Comparison of ENCODE assay signal across 8 mouse cellular contexts in the genomic region with DNA sequence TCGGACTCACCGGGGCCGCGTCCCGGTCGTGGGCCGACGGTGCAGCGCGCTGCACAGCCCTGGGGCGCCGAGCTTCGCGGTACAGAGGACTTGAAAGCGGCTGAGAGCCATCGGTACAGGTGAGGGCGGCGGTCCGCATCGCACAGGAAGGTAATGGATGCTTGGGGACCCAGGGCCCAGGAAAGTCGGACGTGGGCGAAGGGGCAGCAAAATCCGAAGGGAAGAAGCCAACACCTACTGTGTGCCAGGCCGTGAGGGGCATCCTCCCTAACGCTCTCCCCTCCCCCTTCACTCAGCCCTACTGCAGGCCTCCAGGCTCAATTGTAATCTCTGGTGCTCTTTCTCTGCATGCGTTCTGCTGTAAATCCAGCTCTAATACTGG. TPM values are rescaled to one million over a fixed set of nuclear protein-coding genes. Genes with fewer than 3 reads are reported as not detected.
DNase-seq lines count a peak whose midpoint lies in the region; ATAC-seq lines count a peak whose summit lies in the region.

No protein-coding gene starts in this region.

- H3K4me3 ChIP-seq in kidney, embryonic 15.5 days (replicated peaks): peak overlapping the region; percentile 99
- H3K4me3 ChIP-seq in liver, embryonic 12.5 days: peak overlapping the region; percentile 82

- peak overlapping the region; percentile 71 for H3K4me2 ChIP-seq in kidney, embryonic 15.5 days
- H3K4me2 ChIP-seq in liver, embryonic 12.5 days: peak overlapping the region; percentile 75

- no peaks in the 10 kb centered on the region for H3K9me3 ChIP-seq in kidney, embryonic 15.5 days (replicated peaks)
- no peaks in the 10 kb centered on the region for H3K9me3 ChIP-seq in liver, embryonic 12.5 days (replicated peaks)

- peak; percentile 66 for ATAC-seq in kidney, embryonic 15.5 days (replicated peaks; ENCODE audit: low FRiP score)
- ATAC-seq in erythroid progenitor cell, adult 5-6 weeks (replicated peaks; ENCODE audit: low FRiP score, poor library complexity, severe bottlenecking): peak; percentile 17
- ATAC-seq in liver, embryonic 12.5 days: peak; percentile 69
- ATAC-seq in activated CD4-positive, CD25-positive, alpha-beta regulatory T cell, adult 4 months: no peak

- peak overlapping the region; percentile 98 for H3K9ac ChIP-seq in kidney, embryonic 15.5 days
- H3K9ac ChIP-seq in liver, embryonic 12.5 days: peak overlapping the region; percentile 94

- DNase-seq in kidney, postnatal 36 days: no peak
- peak; percentile 48 for DNase-seq in MN1 (ENCODE audit: low spot score)
- DNase-seq in spleen, postnatal 10 days (ENCODE audit: low spot score in 2 of 2): no peak
- no peak for DNase-seq in gastrocnemius, postnatal 10 days

- peak overlapping the region; percentile 99 for H3K27ac ChIP-seq in kidney, embryonic 15.5 days
- peak overlapping the region; percentile 95 for H3K27ac ChIP-seq in liver, embryonic 12.5 days

- no peaks in the 10 kb centered on the region for H3K27me3 ChIP-seq in kidney, embryonic 15.5 days
- H3K27me3 ChIP-seq in liver, embryonic 12.5 days (replicated peaks): no peaks in the 10 kb centered on the region

- peaks cover 36% of the 10 kb centered on the region for H3K4me1 ChIP-seq in kidney, embryonic 15.5 days
- H3K4me1 ChIP-seq in liver, embryonic 12.5 days: peaks cover 52% of the 10 kb centered on the region

- H3K36me3 ChIP-seq in kidney, embryonic 15.5 days: peaks cover 55% of the 10 kb centered on the region
- H3K36me3 ChIP-seq in liver, embryonic 12.5 days: peaks cover 51% of the 10 kb centered on the region

- WGBS in kidney, embryonic 15.5 days: under 1% methylated on average over 26 of the region's 27 CpGs
- under 1% methylated on average over 27 of the region's 27 CpGs for WGBS in liver, embryonic 12.5 days (ENCODE audit: insufficient replicate concordance)

RNA-seq across cellular contexts. Expression of a gene that starts 0.4 kb away (rescaled TPM):
- 21.3 and 21.7 TPM in 2 replicates for polyA plus RNA-seq in kidney, embryonic 15.5 days (2015; fragmentation: Nextera tagmentation; extraction: Ambion mirVana)
- 36.0 and 65.2 TPM in 2 replicates for total RNA-seq in erythroid progenitor cell, adult 5-6 weeks (2015; ENCODE audit: low replicate concordance)
- 24.0 and 44.4 TPM in 2 replicates for total RNA-seq in erythroid progenitor cell, adult 5-6 weeks (2017; ENCODE audit: low replicate concordance)
- polyA plus RNA-seq in liver, embryonic 12.5 days (2016; fragmentation: Nextera tagmentation; extraction: Ambion mirVana): 10.6 and 13.6 TPM in 2 replicates
- polyA plus RNA-seq in activated CD4-positive, CD25-positive, alpha-beta regulatory T cell, adult 4 months (2017; shearing (Covaris generic)): 100 to 1,000 TPM; 811 to 836 TPM
- 1 to 10 TPM; 6.9 to 7.5 TPM for total RNA-seq in gastrocnemius, postnatal 10 days (2021)

RNA-seq across cellular contexts. Expression of a gene that starts 0.5 kb away (rescaled TPM):
- 41.7 and 46.1 TPM in 2 replicates for polyA plus RNA-seq in kidney, embryonic 15.5 days (2015; fragmentation: Nextera tagmentation; extraction: Ambion mirVana)
- total RNA-seq in erythroid progenitor cell, adult 5-6 weeks (2015; ENCODE audit: low replicate concordance): 2.5 and 2.9 TPM in 2 replicates
- 0.77 and 10.0 TPM in 2 replicates for total RNA-seq in erythroid progenitor cell, adult 5-6 weeks (2017; ENCODE audit: low replicate concordance)
- polyA plus RNA-seq in liver, embryonic 12.5 days (2016; fragmentation: Nextera tagmentation; extraction: Ambion mirVana): 13.7 and 14.2 TPM in 2 replicates
- polyA plus RNA-seq in activated CD4-positive, CD25-positive, alpha-beta regulatory T cell, adult 4 months (2017; shearing (Covaris generic)): 1 to 10 TPM; 4.1 to 8.0 TPM
- 1 to 10 TPM; 5.5 to 7.3 TPM for total RNA-seq in gastrocnemius, postnatal 10 days (2021)

RNA-seq across cellular contexts. Expression of a gene that starts 10.7 kb away (rescaled TPM):
- 59.3 and 62.3 TPM in 2 replicates for polyA plus RNA-seq in kidney, embryonic 15.5 days (2015; fragmentation: Nextera tagmentation; extraction: Ambion mirVana)
- 4.0 TPM in 1 of 2 replicates, not detected in the other for total RNA-seq in erythroid progenitor cell, adult 5-6 weeks (2015; ENCODE audit: low replicate concordance)
- total RNA-seq in erythroid progenitor cell, adult 5-6 weeks (2017; ENCODE audit: low replicate concordance): 0.26 TPM in 1 of 2 replicates, not detected in the other
- polyA plus RNA-seq in liver, embryonic 12.5 days (2016; fragmentation: Nextera tagmentation; extraction: Ambion mirVana): 30.0 and 31.6 TPM in 2 replicates
- polyA plus RNA-seq in activated CD4-positive, CD25-positive, alpha-beta regulatory T cell, adult 4 months (2017; shearing (Covaris generic)): 1 to 10 TPM in 1 of 2 experiments, under 1 TPM in 1; 0.29 to 1.1 TPM
- total RNA-seq in gastrocnemius, postnatal 10 days (2021): 10 to 100 TPM; 18.6 to 20.9 TPM

RNA-seq across cellular contexts. Expression of a gene that starts 24.7 kb away (rescaled TPM):
- polyA plus RNA-seq in kidney, embryonic 15.5 days (2015; fragmentation: Nextera tagmentation; extraction: Ambion mirVana): 51.1 and 90.2 TPM in 2 replicates
- total RNA-seq in erythroid progenitor cell, adult 5-6 weeks (2015; ENCODE audit: low replicate concordance): 24.3 and 28.1 TPM in 2 replicates
- 25.7 and 48.9 TPM in 2 replicates for total RNA-seq in erythroid progenitor cell, adult 5-6 weeks (2017; ENCODE audit: low replicate concordance)
- 37.6 and 41.4 TPM in 2 replicates for polyA plus RNA-seq in liver, embryonic 12.5 days (2016; fragmentation: Nextera tagmentation; extraction: Ambion mirVana)
- polyA plus RNA-seq in activated CD4-positive, CD25-positive, alpha-beta regulatory T cell, adult 4 months (2017; shearing (Covaris generic)): 10 to 100 TPM; 26.7 to 30.7 TPM
- total RNA-seq in gastrocnemius, postnatal 10 days (2021): over 10,000 TPM; 46,059 to 51,168 TPM

RNA-seq across cellular contexts. Expression of a gene that starts 25.1 kb away (rescaled TPM):
- polyA plus RNA-seq in kidney, embryonic 15.5 days (2015; fragmentation: Nextera tagmentation; extraction: Ambion mirVana): 23.4 and 26.7 TPM in 2 replicates
- 25.6 and 36.4 TPM in 2 replicates for total RNA-seq in erythroid progenitor cell, adult 5-6 weeks (2015; ENCODE audit: low replicate concordance)
- 85.3 and 173 TPM in 2 replicates for total RNA-seq in erythroid progenitor cell, adult 5-6 weeks (2017; ENCODE audit: low replicate concordance)
- 26.7 and 30.9 TPM in 2 replicates for polyA plus RNA-seq in liver, embryonic 12.5 days (2016; fragmentation: Nextera tagmentation; extraction: Ambion mirVana)
- 10 to 100 TPM; 13.6 to 18.9 TPM for polyA plus RNA-seq in activated CD4-positive, CD25-positive, alpha-beta regulatory T cell, adult 4 months (2017; shearing (Covaris generic))
- 10 to 100 TPM; 38.6 to 45.1 TPM for total RNA-seq in gastrocnemius, postnatal 10 days (2021)

Comparison
In these comparisons a context has a peak if more than half of its experiments do, and no peak if none do; other contexts are left out.
1. RNA of a gene that starts 0.4 kb away (polyA plus RNA-seq): 811 to 836 TPM in activated CD4-positive, CD25-positive, alpha-beta regulatory T cell, adult 4 months; 21.3 to 21.7 TPM in kidney, embryonic 15.5 days and 10.6 to 13.6 TPM in liver, embryonic 12.5 days; every median in the first group is over 10 times any median in the second.
2. RNA of a gene that starts 10.7 kb away (polyA plus RNA-seq): 59.3 to 62.3 TPM in kidney, embryonic 15.5 days and 30.0 to 31.6 TPM in liver, embryonic 12.5 days; 0.29 to 1.1 TPM in activated CD4-positive, CD25-positive, alpha-beta regulatory T cell, adult 4 months; every median in the first group is over 10 times any median in the second.